Mouse (Mus musculus) small intestine, adult 2 months (tissue): ENCODE measurements around the gene Ndufa10.

Source experiments
- CTCF ChIP-seq: fragments of 200-500 bp; IDR thresholded peaks from 2 replicates; pipeline ENCODE4 v1.5.1; 2012; ENCODE audit warnings: low read depth, mild to moderate bottlenecking, control low read depth, inconsistent platforms, low read length, moderate library complexity, mixed read lengths; ENCODE audit not compliant: insufficient replicate concordance, insufficient read length; ENCODE audit errors: extremely low read depth
- POLR2A ChIP-seq: fragments of 200-500 bp; IDR thresholded peaks from 2 replicates; pipeline ENCODE4 v1.6.1; 2012; ENCODE audit warnings: low read depth, mild to moderate bottlenecking, control low read depth, inconsistent platforms, low read length, moderate library complexity

- TF ChIP-seq POLR2A (no peak), CTCF (no peak)
Observed at GRCm38 (mm10) chr1:92430991-92431390, 42.7 kb downstream of the Ndufa10 start.
